Mouse (Mus musculus): ENCODE results near the gene Lrrc3b. TPM values are rescaled to one million over a fixed set of nuclear protein-coding genes. Genes with fewer than 3 reads are reported as not detected.

The Lrrc3b gene
- total RNA-seq (2021): 7.4 and 7.5 TPM in 2 replicates
- long read RNA-seq, experiment 1, partial matches to known transcripts: 0 of 2 reads
- long read RNA-seq, experiment 1, other reads (novel, unspliced or antisense): 0 of 2 reads
- long read RNA-seq, experiment 2, partial matches to known transcripts: 0 of 4 reads
- long read RNA-seq, experiment 2, other reads (novel, unspliced or antisense): 0 of 4 reads

DNA sequence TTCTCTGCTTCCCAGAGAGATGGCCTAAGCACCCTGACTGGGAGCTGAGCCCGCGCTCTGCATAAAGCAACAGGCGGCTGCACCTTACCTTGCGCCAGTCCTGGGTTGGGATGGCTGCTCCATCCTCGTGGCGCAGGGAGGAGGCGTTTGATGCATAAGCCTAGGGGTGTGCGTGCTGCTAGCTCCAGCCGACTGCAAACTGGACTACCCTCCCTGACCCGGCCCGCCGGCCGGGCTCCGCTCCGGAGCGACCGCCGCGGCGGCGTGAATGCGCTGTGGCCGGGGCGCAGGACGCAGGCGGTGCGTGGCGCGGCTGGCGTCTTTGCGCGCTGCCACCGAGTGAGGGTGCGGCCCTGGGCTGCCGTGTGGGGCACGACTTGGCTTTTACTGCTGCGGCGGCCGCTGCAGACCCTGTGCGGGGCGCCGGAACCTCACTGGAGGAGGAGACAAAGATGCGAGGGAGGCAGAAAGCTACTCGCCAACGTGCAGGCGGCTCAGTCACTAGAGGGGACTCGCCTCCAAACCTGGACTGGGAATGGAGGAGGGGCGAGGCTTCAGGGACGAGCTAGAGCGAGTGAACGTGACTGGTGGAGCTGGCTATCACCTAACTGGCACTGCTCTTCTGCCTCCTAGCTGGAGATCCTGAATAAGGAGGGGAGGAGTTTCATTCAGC, at the start of gene Lrrc3b:
TSS of gene Lrrc3b (minus strand) at position 503 of the 673 bp plus-strand sequence.
- peak; percentile 59 for DNase-seq

DNA sequence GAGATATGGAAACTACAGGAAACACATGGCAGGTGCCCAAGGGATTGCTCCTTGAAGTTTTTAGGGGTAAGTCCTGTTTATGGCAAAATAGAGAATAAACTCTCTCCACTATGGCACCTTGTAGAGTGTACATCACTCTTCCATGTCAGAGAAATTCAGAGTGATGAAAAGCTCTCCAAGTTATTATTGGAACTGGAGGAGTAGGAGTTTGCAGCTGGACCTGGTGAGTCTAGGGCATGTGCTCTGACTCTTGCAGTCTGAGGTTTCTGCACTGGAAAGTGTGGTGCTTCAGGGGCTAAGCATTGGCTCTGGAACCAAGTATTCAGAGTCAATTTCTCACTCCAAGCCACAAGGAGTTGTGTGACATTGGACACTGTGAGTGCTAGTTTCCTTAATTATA, 38.9 kb upstream of the Lrrc3b start:
- DNase-seq: no peak

DNA sequence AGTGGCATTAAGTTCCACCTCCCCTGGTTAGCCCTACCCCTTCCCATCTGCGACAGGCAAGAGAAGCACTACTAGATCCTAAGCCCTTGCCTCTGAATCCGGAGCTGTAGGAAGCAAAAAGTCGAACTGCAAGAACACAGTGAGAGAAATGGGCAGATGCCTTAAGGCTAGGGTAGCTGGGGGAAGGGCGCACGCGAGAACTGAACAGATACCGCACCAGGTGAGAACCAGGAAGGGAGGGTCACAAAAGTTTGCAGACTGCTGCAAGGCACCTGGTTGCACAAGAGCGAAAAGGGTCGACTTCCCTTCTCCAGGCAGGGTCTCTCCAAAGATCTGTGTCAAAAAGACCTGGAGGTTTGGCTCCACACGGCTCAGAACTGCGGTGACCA, 697 bp downstream of the Lrrc3b start:
- DNase-seq: no peak

DNA sequence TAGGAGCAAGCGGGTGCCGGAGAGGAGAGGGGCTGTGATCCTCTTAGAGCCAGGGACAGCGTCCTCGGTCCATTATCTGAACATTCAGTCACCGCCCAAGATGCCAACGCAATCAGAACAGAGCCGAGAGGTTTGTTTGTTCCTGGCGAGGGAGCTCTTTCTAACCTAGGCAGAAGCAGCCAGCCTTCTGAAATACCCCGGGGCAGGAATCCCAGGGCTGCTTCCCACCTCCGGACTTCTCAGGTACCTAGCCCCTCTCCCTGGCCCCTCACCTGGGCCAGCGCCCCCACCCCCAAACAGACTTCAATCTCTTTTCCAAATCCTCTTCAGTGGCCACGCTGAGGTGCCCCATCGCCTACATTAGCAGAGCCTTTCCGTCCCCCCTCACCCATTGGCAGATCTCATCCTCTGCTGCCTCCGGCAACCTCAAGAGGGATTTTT, 1.3 kb downstream of the Lrrc3b start:
- peak; percentile 18 for DNase-seq

DNA sequence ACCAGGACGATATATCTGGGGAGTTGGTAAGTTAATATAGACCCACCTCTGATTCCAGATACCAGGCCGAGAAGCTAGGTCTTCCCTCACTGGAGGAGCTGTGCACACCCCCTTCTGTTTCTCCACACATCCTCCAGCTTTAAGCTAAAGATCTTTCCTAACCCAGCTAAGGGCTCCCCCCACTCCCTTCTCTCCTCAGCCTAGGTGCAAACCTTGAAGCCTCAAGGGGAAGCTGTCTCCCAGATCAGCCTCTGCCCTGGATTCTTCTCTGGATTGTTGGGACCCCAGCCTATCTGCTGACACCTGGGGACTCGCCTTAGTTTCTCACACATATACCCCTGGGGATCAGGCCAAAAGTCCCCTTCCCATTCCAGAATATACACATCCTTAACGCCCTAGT, 1.7 kb downstream of the Lrrc3b start:
- no peak for DNase-seq

DNA sequence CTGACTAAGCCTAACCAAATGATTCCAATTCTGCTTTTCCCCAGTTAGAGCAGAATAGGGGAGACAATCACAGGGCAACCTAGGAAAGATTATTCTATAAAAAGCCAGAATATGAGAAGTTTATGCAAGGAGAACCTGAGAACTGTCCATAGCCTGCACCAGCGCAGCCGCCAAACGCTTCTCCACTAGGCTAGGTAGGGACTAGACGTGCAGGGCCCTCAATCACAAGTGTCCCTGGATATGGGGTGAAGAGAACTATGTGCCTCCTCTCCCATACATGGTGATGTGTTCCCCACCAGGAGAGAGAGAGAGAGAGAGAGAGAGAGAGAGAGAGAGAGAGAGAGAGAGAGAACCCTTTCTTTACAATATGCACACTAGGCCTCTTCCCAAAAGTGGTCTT, 2.2 kb downstream of the Lrrc3b start:
- no peak for DNase-seq

DNA sequence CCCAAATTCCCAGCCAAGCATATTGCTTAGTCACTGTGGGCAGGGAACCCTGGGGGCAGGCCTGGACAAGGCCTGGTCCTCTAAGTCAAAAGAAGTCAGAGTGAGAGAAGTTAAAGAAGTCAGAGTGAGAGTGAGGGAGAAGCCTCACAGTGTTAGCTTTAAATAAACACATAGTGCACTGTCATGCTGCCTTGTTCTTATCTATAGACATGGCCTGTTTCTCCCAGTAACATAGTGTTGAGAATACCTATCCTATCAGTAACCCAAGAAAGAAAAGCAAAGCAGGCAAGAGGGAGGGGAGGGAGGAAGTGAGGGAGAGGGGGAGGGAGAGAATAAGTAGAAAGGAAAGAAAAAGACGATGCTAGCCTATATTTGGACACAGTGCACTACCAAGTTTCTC, 6.4 kb downstream of the Lrrc3b start:
- DNase-seq: no peak

DNA sequence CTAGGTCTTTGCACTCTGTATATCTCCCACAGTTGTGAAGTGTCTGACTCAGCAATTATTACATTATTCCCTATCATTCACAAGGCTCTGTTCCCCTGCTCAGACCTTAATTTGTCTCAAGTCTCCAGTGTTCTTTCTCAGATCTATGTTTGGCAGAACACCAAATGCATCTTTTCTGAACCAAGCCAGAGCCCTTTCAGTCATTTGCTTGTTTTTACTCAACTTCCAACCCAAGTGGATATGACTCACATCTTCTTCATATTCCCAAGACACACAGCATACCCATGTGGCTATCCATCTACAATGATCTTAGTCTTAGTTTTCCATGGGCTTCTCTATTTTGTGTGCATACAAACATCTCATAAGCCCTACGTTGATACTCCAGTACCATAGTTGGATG, 17.2 kb downstream of the Lrrc3b start:
- DNase-seq: no peak

DNA sequence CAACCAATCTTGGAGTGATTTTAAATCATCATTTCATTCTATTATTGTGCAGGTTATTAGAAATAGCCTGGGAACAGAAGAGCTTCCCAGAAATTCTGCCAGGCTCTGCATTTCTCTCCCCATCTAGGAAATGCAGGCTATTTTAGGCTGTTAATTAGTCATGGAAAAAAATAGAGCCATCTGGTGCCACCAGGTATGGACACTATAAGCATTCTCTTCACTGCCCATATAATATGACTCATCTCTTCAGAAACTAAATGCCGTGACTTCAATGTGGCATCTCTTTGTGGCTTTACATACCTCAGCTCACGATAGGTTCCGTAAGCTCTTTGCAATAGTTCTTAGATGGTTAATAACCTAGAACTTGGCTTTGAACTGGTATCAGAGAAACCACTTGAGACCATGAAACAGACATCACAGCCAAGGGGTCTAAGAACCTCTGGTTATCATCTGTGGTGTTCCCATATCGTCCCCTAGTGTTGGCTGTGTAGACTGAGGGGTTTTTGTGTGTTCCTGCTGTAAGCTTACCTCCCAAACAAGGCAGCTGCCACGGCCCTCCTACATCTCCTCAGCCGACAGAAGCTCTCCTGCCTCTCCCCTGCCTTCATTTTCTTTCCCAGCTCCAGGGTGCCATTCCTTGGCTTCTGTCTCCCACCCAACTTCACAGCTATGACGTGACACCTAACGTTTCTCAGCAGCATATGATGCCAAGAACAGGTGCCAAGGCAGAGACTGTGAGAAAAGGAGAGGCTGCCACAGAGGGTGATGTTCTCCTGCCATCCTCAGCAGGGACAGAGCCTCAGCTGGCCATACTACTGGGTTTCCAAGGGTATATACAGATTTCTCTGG, 27.9 kb downstream of the Lrrc3b start:
- DNase-seq: no peak

DNA sequence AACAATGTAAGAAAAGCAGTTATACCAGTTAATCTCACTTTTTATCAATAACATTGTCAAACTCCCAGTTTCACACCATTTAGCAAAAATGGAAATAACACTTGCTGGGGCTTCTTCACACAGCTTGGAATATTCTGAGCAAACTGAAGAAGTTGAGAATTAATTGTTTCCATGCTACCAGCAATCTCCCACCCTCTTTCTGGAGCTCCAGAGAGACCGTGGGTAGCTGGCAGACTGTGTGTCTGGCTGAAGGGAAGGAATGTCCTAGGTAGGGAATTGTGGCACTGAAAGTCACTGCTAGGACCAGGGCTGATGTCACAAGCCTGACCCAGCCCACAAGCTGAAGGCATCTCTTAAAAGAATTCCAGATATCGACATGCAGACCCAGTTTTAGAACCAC, 53.3 kb downstream of the Lrrc3b start:
- DNase-seq: no peak

DNA sequence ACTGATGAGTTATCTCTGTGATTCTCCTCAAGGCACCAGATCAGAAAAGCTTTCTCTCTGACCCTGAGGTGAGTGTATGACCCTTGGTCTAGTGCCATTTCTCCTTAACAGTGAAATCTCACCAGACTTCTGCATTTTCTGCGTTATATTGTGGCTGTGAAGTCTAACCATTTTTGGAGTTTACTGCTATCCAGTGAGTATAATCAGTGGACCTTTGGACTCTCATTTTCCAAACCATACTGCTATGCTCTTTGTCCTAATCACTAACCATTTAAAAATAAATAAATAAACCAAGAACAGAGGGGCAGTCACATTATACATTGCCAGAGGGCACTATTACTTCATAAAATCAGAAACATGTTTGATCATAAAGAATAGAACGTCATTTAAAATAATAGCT, 53.8 kb downstream of the Lrrc3b start:
- no peak for DNase-seq

DNA sequence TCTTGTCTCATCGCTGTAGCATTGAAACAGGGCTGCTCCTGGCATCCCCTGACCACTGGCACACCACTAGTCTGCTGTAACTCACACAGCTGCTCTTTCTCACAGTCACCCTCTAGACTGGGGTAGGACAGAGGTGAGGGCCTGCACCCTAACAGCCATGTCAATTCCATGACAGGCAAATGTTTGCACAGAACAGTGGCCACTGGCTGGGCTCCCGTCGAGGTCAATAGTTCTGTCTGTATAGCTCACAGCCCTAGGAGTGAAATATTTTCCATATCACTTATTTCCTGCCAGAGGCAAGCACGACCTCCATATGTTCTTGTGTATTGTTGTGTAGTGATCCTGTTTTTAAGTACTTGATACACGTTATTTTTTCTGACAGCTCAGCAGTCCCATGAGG, 54.3 kb downstream of the Lrrc3b start:
- no peak for DNase-seq

DNA sequence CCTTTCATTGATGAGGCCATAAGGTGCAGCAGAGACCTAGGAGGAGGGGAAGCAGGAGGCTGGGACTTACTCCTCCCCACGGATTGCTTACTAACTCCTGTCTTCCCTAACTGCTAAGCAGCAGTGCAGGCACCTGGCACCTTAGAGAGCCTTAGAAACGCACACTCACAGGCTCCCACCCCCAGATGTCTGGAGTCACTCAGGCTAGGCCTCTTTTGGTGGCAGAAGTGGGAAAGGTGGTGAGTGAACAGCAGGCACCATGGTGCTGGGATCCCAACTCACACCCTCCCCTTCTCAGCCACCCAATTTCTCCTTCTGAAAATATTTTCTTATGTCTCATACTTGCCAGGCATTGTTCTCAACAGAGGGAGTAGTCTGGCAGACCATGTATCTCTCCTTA, 55.7 kb downstream of the Lrrc3b start:
- no peak for DNase-seq

DNA sequence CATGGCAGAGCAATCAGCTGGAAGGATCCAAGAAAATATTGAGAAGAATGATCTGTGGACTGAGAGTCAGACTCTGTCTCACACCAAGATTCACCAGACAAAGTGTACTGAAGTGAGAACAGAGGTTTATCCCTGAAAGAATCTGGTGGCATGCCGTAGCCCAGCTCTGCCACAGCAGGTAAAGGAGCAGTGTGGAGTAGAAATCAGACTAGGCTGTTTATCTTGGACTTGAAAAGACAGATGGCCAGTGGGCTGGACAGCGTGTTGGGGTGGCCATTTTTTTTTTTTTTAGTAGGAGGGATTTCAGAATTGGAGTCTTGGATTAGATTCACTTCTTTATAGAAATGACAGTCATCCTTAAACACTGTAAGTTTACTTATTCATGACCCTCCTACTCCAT, 61.4 kb downstream of the Lrrc3b start:
- no peak for DNase-seq

DNA sequence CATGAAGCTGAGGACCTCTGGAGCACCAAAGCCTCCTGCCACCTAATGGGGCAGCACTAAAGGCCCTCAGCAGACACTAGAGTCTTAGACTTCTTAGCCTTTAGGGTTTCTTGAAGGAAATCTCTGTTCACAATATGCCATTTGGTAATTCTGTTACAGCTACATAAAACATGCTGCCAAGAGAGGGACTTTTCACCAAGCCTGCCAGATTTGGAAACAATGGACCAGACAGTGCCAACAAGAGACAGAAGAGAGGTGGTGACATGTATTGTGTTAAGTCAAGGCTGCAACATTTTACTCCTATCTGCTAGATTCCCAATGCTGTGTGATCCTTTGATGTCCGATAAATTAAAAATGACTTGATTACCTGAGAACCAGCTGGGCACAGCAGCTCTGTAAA, 62.0 kb downstream of the Lrrc3b start:
- DNase-seq: no peak

DNA sequence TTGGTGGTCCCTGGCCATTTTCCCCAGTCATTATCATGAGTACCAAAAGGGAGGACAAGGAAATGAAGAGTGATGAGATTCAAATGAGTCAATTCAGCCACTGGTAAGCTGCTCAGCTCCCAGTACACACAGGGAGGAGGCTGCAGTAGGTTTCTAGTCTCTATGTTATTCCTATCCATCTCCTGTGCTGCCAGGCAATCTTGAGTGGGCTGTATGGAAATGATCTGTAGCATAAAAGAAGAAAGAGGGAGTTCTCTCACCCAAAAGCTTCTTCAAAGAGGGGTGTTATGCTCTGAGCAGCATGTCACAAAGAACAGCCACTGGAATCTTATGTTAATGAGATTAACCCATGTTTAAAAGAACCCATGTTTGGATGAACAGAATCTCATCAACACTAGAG, 64.5 kb downstream of the Lrrc3b start:
- DNase-seq: no peak

DNA sequence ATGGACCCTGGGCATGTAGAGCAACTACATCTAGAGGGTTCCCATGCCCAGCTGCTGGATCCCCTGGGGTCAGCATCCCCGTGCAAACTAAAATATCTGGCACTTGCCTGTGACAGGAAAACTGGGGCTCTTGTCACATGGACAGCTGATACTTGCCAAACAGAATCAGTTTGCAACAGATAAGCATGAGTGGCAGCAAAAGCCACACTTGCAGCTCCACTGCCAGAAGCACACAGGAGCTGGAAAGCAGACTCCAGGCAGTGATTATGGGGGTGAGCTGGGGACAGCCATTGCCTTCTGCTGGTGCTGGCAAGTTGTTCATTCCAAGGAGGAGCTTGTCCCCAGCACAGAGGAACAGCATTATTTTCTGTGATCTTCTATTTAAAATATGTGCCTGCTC, 65.8 kb downstream of the Lrrc3b start:
- no peak for DNase-seq

DNA sequence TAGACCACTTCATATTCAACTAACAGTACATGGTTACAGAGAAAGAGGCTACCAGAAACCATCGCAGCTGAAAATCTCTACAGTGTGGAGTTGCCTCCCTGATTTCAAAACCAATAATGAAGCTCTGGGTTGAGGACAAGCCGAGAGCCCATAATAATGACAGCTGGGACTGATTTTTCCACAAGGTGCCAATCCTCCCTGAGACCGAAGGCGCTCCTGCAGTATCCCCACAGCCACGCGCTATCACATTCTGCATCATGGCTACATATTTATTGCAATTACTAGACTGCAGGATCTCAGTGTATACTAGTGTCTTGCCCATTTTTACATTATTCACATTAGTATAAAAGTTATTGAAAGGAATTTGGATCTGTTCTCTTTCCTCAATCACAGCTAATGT, 73.7 kb downstream of the Lrrc3b start:
- DNase-seq: no peak

DNA sequence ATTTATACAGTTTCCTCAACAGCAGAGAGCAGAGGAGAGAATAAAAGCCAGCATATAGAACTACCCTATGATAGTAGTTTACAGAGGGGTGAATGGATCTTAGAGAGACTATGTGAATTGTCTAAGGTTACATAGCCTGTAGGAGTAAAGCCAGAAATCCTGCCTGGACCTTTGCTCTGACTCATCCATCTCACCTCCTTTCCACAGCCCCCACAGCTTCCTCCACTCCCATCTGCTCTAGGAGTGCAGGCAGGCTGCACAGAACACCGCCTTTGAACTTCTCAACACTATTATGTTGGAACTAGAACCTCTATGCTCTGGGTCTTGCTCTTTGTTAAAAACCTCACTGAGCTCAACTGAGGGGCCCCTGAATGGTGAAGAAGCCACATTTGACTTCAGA, 78.9 kb downstream of the Lrrc3b start:
- DNase-seq: no peak

DNA sequence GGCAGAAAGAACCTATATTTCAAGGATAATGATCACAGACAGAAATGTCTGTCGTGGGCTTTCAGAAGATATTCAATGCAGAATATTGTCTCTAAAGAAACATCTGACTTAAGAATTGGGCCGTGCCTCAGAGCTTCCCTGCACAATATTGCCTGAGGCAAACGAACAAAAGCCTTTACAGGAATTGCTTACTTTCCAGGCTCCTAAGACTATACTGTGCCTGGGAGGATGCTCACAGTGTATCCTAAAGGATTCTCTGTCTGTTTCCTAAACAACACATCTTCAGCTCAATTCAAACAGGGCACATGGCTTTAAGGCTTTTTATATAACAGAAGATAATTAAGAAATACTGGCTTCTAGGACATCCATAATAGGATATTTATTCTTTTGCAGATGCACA, 79.7 kb downstream of the Lrrc3b start:
- DNase-seq: no peak

DNA sequence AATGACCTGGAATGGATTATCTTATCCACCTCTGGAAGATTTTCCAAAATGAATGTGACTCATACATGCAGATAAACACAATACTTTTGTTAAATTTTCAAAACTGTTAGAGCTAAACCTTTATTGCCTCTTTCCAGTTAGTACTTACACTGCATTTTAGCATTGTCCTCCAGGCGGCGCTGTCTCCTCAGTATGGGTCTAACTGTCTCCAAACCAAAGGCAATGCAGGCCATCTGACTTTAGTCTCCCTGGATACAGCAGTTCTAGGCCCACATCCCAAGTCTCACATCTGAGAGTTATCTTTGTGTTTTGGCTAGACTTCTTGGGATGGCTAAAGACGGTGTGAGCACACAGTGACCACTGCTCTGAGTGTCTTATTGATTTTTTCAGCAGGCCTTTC, 83.3 kb downstream of the Lrrc3b start:
- peak; percentile 88 for DNase-seq

DNA sequence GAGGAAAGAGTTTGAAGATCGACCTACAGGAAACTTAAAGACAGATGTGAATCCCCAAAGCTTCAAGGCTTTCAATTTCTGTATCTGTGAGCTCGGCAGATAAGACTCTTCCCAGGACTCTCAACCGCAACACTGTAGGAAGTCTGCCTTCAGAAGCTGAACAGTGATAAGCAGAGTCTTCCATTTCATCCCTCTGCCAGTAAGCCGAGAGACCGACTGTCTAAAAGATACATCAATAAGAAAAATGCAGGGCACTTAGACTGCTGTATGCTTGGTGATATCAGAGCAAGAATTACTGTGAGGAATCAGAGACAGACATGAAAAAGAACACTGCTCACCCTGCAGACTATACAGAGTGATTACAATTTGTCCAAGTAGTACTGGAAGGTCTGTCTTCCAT, 84.5 kb downstream of the Lrrc3b start:
- no peak for DNase-seq

DNA sequence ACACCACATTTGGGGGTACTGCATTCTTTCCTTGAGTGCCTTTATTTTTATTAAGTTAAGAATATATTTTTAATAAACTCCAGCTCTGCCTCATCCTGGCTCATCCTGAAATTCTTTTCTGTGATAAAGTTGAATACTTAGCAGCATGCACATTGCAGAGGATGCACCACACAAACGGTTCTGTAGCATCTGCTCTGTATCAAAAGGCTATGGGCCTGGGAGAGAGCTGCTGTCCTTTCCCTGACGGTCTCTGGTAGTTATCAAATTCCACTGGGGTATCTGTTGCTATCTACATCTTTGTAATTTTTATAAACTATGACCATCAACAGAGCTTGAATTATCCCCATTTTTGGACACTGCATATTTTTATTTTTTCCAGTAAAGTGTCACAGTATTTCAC, 105.7 kb downstream of the Lrrc3b start:
- DNase-seq: no peak

DNA sequence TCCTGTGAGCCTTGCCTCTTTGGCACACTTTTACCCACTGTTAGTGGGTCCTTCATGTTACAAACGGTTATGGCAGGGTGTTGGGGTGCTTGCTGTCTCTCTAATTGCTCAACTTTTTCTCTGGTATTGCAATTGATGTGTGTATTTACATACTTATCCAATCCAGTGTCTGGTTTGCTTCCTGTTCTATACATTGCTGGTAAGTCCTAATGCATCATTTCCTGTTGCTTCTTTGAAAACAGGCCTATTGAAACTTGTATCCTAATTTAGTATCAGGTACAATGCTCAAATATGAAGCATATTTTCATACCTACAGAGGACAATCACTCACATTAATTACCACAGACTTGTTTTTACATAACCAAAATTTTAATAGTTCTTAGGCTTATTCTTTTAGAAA, 107.4 kb downstream of the Lrrc3b start:
- DNase-seq: no peak

Measured in adrenal gland, postnatal 14 days (tissue).